Mouse (Mus musculus) 416B (cell line): ENCODE measurements around the gene Sult5a1.
A peak's percentile ranks its signal among the peaks of the same experiment; 100 is the strongest.

Source experiments
- DNase-seq: peaks from one replicate; pipeline ENCODE4 v3.0.0; 2011; ENCODE audit warnings: low read depth

Gene Sult5a1

DNA sequence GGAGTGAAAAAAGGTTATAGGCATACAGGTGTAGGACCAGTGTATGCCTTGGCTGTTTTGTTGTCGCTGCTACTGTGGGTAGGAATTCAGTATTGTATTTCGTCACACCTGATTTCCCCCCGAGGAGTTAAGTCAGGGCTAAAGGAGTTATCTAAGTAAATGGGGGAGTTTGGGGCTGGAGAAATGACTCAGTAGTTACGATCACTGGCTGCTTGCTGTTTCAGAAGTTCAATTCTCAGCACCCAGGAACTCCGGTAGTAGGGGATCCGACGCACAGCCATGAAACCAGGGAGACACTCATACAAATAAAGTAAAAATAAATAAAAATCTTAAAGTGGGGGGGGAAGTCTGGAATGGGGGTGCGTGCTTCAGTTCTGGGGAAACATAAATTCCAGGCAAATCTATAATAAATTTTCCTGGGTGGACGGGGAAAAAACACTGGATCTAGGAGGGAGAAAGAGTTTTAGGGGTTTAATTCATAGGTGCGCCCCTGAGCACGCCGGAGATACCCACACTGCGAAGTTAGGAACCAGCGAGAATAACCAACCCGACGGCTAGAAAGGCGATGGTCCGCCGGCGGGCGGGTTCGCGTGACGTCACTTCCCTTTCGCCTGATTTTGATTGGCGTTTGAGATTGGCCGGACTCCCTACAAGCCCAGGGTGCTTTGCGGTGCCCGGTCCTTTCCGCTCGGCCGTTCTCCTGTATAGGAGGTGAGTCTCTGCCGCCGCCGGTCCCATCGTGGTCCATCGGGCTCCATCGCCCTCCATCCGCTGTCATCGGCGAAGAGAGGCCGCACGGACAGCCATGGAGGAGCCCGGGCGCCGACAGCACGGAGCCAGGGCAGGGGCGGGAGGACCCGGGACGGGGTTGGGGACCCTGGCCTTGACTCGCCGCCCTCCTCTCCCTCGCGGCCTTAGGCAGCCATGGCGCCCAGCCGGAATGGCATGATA lies 56.1 kb downstream of the Sult5a1 start, which contains the start of gene Rpl13:
Gene Rpl13, plus strand, starts transcription at position 616 of the 951 bp plus-strand sequence.
- DNase-seq, result peak; percentile 99

DNA sequence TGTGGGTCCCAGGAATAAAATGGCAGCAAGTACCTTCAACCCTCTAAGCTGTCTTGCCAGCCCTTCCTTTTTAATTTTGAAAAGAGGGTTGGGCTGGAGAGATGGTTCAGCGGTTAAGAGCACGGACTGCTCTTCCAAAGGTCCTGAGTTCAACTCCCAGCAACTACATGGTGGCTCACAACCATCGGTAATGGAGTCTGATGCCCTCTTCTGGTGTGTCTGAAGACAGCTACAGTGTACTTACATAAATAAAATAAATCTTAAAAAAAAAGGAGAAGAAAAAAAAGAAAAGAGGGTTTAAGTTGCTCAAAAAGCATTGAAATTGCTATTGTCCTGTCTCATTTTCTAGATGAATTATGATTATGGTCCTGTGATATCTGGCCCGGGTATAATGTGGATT lies 56.9 kb downstream of the Sult5a1 start:
- DNase-seq, result peak; percentile 52

DNA sequence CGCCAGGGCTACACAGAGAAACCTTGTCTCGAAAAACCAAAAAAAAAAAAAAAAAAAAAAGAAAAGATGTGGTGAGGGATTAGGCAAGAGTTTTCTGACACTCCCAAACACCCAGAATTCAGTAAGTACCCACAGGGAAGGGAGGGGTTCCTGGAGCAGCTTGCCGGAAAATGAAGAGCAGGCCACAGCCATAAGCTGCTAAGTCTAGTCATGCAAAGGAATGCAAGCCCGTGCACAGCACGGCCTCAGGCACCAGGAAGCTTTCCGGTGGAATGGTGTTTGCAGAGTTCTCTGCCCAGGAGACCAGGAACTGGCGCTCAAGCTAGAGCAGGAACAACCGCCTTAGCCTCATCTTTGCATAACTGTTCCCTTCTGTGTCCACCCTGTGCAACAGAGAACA lies 57.8 kb downstream of the Sult5a1 start:
- peak; percentile 96 for DNase-seq

DNA sequence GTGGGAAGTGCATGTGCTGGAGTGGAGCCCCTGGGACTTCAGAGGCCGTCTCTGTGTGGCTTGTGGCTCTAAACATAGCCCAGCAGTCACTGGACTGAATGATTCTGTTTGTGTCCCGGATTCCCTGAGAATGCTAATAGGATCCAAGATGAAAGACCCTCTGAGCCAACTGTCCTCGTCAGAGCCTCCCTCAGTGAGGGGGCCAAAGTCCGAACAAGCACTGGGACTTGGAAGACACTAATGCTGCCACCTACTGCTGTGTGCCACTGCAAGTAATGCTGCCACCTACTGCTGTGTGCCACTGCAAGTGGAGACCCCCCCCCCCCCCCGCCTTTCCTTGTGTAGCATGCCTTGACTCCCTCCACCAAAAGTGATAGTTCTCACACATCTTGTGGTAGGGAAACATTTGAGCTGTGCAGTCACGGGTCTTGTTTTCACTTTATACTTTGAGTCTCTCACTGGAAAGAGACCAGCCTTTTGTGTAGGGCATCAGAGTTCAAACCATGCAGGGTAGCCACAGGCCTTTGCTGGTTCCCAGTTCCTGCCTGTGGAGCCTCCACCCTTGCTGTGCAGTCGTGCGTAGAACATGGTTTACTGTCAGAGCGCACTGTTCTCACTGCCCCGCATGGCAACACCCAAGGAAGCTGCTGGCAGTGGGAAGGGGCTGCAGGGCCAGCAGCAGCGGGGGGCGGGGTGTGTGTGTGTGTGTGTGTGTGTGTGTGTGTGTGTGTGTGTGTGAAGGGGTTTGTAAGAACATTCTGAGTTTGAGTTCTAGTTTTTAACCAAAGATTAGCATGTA lies 60.1 kb downstream of the Sult5a1 start:
- DNase-seq, result no peak

DNA sequence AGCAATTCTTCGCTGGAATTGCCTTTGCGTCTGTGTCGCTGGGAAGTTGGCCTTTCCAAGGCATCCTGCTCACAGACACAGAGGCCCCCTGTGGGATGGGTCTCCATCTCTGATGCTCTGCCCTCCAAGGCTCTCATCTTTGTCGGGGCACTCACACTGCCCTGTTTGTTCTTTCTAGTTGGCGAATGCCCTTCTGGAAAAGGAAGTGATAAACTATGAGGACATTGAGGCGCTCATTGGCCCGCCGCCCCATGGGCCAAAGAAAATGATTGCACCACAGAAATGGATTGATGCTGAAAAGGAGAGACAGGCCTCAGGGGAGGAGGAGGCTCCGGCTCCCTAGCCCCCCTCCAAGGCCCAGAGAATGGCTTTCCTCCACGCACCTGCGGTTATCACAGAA lies 60.9 kb downstream of the Sult5a1 start:
- DNase-seq, result no peak
